Mouse (Mus musculus) fibroblast of lung, adult 2 months (primary cell): ENCODE measurements around the gene Atp2b4.
"Not testable (repeated sequence)": the region's sequence is repeated elsewhere in the genome, so short reads cannot be mapped to it uniquely, and the experiment has no call there.

Experiments used
- DNase-seq: peaks from one replicate; pipeline ENCODE4 v3.0.0-alpha.2; 2011; ENCODE audit warnings: low read depth

The Atp2b4 gene

GRCm38 (mm10) chr1:133694301-133694700 lies 106.5 kb downstream of the Atp2b4 start:
- DNase-seq = no peak

- DNase-seq = no peak
Measured at GRCm38 (mm10) chr1:133693536-133694114, 107.2 kb downstream of the Atp2b4 start.

GRCm38 (mm10) chr1:133692195-133692594 lies 108.6 kb downstream of the Atp2b4 start:
- DNase-seq = no peak

DNA sequence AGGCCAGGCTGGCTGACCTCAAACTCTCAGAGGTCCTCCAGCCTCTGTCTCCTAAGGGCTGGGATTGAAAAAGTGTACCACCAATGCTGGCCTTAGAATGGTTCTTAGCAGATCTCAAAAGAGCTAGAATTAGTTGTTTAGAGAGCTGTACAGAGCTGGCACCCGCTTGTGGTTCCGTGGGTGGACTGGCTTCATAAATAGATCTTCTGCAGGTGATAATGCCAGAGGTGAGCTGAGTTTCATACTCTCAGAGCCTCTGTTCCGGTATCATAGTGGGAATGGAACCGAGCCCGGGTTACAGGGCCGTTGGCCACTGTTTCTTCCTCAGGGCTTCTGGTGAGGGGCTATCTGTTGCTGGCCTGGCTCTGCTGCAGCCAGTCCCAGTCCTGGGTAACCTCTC lies 109.8 kb downstream of the Atp2b4 start:
- DNase-seq = no peak

- DNase-seq = no peak
Measured at GRCm38 (mm10) chr1:133689897-133690296, 110.9 kb downstream of the Atp2b4 start, which contains the start of gene Lax1. Lax1 (minus strand) TSS chr1:133690108.

- DNase-seq = no peak
Measured at GRCm38 (mm10) chr1:133688301-133688700, 112.5 kb downstream of the Atp2b4 start.

- peak; percentile 97 for DNase-seq
Measured at GRCm38 (mm10) chr1:133685749-133686519, 114.9 kb downstream of the Atp2b4 start.

GRCm38 (mm10) chr1:133671801-133672200 lies 129.0 kb downstream of the Atp2b4 start:
- DNase-seq = no peak

DNA sequence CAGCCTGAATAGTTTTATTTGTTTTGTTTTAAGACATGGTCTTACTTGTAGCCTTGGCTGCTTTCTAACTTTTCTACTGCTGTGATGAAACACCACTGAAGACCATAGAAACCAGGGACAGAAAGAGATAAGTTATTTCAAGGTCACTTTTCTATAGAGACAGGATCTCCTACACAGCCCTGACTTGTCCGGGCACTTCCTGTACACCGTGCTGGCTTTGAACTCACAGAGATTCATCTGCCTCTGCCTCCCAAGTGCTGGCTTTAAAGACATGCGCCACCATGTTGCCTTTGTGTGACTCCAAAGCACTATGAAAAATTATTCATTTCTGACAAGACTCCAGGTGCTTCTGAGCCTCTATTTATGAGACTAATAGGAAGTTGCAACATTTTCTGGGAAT lies 129.6 kb downstream of the Atp2b4 start:
- no peak for DNase-seq

DNA sequence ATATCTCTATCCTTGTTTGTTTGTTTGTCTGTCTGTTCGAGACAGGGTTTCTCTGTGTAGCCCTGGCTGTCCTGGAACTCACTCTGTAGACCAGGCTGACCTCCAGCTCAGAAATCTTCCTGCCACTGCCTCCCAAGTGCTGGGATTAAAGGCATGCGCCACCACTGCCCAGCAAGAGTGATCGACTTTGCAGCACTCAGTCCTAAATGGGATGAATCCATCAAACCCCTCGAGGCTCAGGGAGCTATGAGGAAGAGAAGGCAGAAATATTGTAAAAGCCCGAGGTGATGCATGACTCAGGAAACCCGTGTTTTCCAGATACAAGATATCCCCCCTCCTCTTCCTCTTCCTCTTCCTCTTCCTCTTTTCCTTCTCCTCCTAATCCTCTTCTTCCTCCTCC lies 130.1 kb downstream of the Atp2b4 start:
- DNase-seq = no peak

GRCm38 (mm10) chr1:133670190-133670589 lies 130.7 kb downstream of the Atp2b4 start:
- no peak for DNase-seq

DNA sequence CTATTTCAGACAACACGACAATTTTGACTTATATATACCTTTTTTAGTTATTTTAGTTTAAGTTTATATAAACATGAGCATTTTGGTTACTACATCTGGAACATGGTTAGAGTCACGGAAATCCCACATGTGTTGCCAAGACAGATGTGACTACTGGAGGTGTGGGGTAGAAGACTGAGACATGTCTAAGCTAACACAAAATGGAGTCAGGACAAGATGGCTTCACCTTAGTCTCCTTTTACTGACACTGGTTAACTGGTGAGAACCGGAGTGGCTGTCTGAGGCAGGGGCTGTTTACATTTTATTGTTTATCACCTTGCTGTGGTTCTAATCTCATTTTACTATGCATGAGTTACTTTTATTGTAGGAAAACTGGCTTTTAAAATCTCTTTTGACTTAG lies 132.2 kb downstream of the Atp2b4 start:
- DNase-seq = no peak

DNA sequence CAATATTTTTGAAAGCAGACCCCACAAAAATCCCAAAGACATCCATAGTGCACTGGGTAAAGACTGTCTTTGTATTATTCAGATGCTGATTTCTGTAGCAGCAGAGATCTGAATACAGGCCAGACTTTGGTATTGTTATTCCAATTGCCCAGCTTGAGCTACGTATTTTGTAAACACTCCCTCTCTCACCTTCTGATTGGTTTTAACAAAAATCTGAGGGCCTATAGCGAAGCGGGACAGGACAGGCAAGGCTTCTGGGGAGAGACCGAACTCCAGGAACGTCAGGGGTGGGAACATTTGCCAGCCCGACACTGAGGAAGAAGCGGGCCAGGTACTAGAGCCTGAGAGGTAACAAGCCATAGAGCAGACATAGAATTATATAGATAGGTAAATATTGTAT lies 133.1 kb downstream of the Atp2b4 start:
- DNase-seq = no peak

DNA sequence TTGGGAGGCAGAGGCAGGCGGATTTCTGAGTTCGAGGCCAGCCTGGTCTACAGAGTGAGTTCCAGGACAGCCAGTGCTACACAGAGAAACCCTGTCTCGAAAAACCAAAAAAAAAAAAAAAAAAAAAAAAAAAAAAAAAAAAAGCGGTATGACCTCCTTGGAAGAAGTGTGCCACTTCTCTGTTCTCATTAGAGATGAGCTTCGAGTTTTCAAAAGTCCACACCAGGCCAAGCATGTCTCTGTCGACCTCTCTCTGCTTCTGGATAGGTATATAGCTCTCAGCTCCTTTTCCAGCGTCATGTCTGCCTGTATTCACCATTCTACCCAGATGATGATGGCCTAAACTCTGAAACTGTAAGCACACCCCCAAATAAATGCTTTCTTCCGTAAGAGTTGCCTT lies 135.1 kb downstream of the Atp2b4 start:
- not testable (repeated sequence) for DNase-seq

DNA sequence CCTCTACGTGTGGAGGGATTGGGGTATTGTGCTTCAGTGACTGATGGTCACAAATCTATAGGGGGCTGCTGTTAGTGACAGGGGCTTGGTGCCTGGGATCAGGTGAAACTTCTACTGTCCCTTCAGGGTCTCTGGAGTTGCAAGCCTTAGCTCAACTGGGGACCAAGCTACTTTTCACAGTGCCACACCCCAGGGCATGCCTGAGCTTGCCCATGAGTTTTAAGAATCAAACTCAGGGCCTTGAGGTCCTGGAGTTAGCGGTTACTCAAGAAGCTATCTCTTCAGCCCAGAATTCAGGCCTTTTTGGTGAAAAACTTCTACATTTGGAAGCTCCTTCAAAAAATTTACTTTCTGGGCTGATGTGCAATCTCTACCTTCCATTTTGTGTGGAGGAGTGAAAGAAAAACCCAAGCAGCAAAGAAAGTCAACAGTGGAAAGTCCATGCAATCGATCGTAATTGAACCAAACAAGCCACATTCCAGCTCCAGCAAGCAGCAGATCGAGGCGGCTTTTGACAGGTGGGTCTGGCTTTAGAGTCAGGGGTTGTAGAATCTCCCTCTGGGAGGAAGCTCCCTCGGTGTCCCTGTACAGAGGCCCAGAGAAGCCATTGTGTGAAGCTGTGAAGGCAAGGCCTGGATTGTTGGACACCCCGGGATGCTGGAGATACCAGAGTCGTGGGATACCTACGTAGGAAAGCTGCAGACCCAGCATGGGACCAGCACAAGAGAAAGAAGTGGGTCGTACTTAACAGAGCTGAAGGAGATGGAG lies 136.5 kb downstream of the Atp2b4 start:
- DNase-seq = no peak

GRCm38 (mm10) chr1:133663427-133663826 lies 137.4 kb downstream of the Atp2b4 start:
- DNase-seq = no peak

DNA sequence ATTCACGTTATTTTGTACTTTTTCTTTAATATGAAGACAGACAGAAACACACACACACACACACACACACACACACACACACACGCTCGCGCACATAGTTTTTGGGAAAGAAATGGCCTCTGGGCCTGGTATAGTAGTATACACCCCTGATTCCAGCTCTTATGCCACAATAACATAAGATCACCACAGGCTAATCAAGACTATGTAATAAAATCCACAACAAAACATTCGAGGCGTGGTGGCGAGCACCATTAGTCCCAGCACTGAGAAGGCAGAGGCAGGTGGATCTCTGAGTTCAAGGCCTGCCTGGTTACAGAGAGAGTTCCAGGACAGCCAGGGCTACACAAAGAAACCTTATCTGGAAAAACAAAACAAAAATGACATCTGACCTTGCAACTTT lies 137.9 kb downstream of the Atp2b4 start:
- no peak for DNase-seq

- DNase-seq = peak; percentile 90
Measured at GRCm38 (mm10) chr1:133661203-133661933, 139.5 kb downstream of the Atp2b4 start, which contains the start of gene Gm38394. Gm38394 (minus strand) TSS chr1:133661318.

GRCm38 (mm10) chr1:133660466-133661202 lies 140.2 kb downstream of the Atp2b4 start, which contains the start of gene Zbed6:
Zbed6 (minus strand) TSS chr1:133660885.
- DNase-seq = no peak

GRCm38 (mm10) chr1:133658878-133659277 lies 142.0 kb downstream of the Atp2b4 start:
- no peak for DNase-seq

- DNase-seq = no peak
Measured at GRCm38 (mm10) chr1:133656811-133657210, 144.0 kb downstream of the Atp2b4 start.
